Mouse (Mus musculus) MEL (cell line): ENCODE results near the gene Eml1.

Source experiments
- CHD1 ChIP-seq: IDR thresholded peaks from 2 replicates; pipeline ENCODE4 v1.6.1; 2012; ENCODE audit warnings: low read depth, mild to moderate bottlenecking, inconsistent platforms, low read length, improper control_type of control experiment
- CHD2 ChIP-seq: IDR thresholded peaks from 2 replicates; pipeline ENCODE4 v1.6.1; 2011; ENCODE audit warnings: low read length, improper control_type of control experiment
- CTCF ChIP-seq, 3 experiments: IDR thresholded peaks in 2 of 3; conservative IDR thresholded peaks in 1 of 3; 2 replicates each; pipeline ENCODE4 v1.5.1; 2011 to 2012; ENCODE audit warnings: low read length in 3 of 3, low read depth in 2 of 3, mild to moderate bottlenecking in 2 of 3, improper control_type of control experiment in 1 of 3, inconsistent platforms in 1 of 3, mixed read lengths in 1 of 3, moderate library complexity in 1 of 3; ENCODE audit not compliant: control insufficient read depth in 1 of 3, insufficient read depth in 1 of 3, poor library complexity in 1 of 3, severe bottlenecking in 1 of 3
- EP300 ChIP-seq, 2 experiments: IDR thresholded peaks; 2 replicates each; pipeline ENCODE4 v1.6.1; 2011; ENCODE audit warnings: improper control_type of control experiment in 2 of 2, low read length in 2 of 2, low read depth in 1 of 2, mild to moderate bottlenecking in 1 of 2
- MAFK ChIP-seq: IDR thresholded peaks from 2 replicates; pipeline ENCODE4 v1.6.1; 2011; ENCODE audit warnings: low read depth, mild to moderate bottlenecking, low read length, improper control_type of control experiment, borderline replicate concordance
- MAX ChIP-seq: IDR thresholded peaks from 2 replicates; pipeline ENCODE4 v1.6.1; 2011; ENCODE audit warnings: low read length, improper control_type of control experiment
- POLR2A ChIP-seq, 2 experiments: IDR thresholded peaks; 2 replicates each; pipeline ENCODE4 v1.6.1; 2011 to 2012; ENCODE audit warnings: low read length in 2 of 2, mild to moderate bottlenecking in 2 of 2, control low read depth in 1 of 2, improper control_type of control experiment in 1 of 2, low read depth in 1 of 2, moderate library complexity in 1 of 2; ENCODE audit not compliant: control insufficient read depth in 1 of 2, insufficient read depth in 1 of 2, poor library complexity in 1 of 2
- RAD21 ChIP-seq: IDR thresholded peaks from 2 replicates; pipeline ENCODE4 v1.6.1; 2011; ENCODE audit warnings: mild to moderate bottlenecking, low read depth, low read length, improper control_type of control experiment
- SIN3A ChIP-seq: IDR thresholded peaks from 2 replicates; pipeline ENCODE4 v1.6.1; 2012; ENCODE audit warnings: low read length, improper control_type of control experiment, inconsistent platforms
- TAL1 ChIP-seq: IDR thresholded peaks from 2 replicates; pipeline ENCODE4 v1.6.1; 2012; ENCODE audit warnings: mild to moderate bottlenecking, inconsistent platforms, low read length, moderate library complexity, mixed read lengths
- USF1 ChIP-seq: IDR thresholded peaks from 2 replicates; pipeline ENCODE4 v1.6.1; 2014; ENCODE audit warnings: low read depth, mild to moderate bottlenecking, inconsistent platforms, low read length, improper control_type of control experiment, moderate library complexity

GRCm38 (mm10) chr12:108422495-108422857 lies 51.7 kb downstream of the Eml1 start:
- TF ChIP-seq SIN3A (no peak), CTCF (IDR thresholded peaks at IDR 0.05 in 2 of 3, conservative IDR thresholded peaks at IDR 0.05 in 1 of 3; ENCODE audit: control insufficient read depth in 1 of 3, insufficient read depth in 1 of 3, low read depth in 2 of 3, low read length in 3 of 3, poor library complexity in 1 of 3, severe bottlenecking in 1 of 3) (no peak), MAX (no peak), POLR2A (IDR thresholded peaks at IDR 0.05; ENCODE audit: control insufficient read depth in 1 of 2, insufficient read depth in 1 of 2, low read depth in 1 of 2, low read length in 2 of 2, poor library complexity in 1 of 2) (no peak), MAFK (no peak), CHD2 (no peak), TAL1 (no peak), RAD21 (no peak), USF1 (no peak), EP300 (IDR thresholded peaks at IDR 0.05; ENCODE audit: low read depth in 1 of 2, low read length in 2 of 2) (no peak), CHD1 (no peak)
